Mouse (Mus musculus) layer of hippocampus, postnatal 10 days (tissue): ENCODE results near the gene Cxcr4. TPM values are rescaled to one million over a fixed set of nuclear protein-coding genes. Genes with fewer than 3 reads are reported as not detected.

Source experiments
- total RNA-seq, 2 experiments: library from RNA; stranded (reverse); gene quantifications; 2 replicates each; pipeline ENCODE4 v1.2.3; 2021

Gene Cxcr4
- total RNA-seq, 2 experiments from 2014 or later, result 19.5 to 22.5 TPM

Other genes starting within 250 kb of the Cxcr4 start
- gene Mcm6, start 232.6 kb downstream of the Cxcr4 start, total RNA-seq, result 10 to 100 TPM; 18.6 to 20.6 TPM
- 10 to 100 TPM; 70.2 to 77.2 TPM for gene Dars, start 174.9 kb downstream of the Cxcr4 start, total RNA-seq